Mouse (Mus musculus) kidney, embryonic 14.5 days (tissue): Measurements from ENCODE around the gene Cenpm. TPM values are rescaled to one million over a fixed set of nuclear protein-coding genes. Genes with fewer than 3 reads are reported as not detected.
A peak's percentile ranks its signal among the peaks of the same experiment; 100 is the strongest.

Experiments
- ATAC-seq: fragments of 200-750 bp; cut with Nextera tagmentation; 2 replicates; pipeline ENCODE4 v1.8.0; 2017; ENCODE audit warnings: moderate number of reproducible peaks, mild to moderate bottlenecking, moderate TSS enrichment, moderate library complexity; ENCODE audit not compliant: low FRiP score, low TSS enrichment
- H3K27ac ChIP-seq: fragments of 300-500 bp; sonication (generic); 2 replicates; pipeline ENCODE4 v1.5.1; 2014; ENCODE audit warnings: low read depth, mild to moderate bottlenecking, low read length, moderate library complexity, mixed read lengths
- H3K27me3 ChIP-seq: fragments of 300-500 bp; sonication (generic); 2 replicates; pipeline ENCODE4 v1.6.1; 2014; ENCODE audit warnings: mild to moderate bottlenecking, low read length; ENCODE audit not compliant: control insufficient read depth, insufficient read depth
- H3K36me3 ChIP-seq: fragments of 300-500 bp; sonication (generic); 2 replicates; pipeline ENCODE4 v1.6.1; 2014; ENCODE audit warnings: low read length, mixed read lengths; ENCODE audit not compliant: control insufficient read depth, insufficient read depth
- H3K4me1 ChIP-seq: fragments of 300-500 bp; sonication (generic); 2 replicates; pipeline ENCODE4 v1.6.1; 2014; ENCODE audit warnings: low read length, mixed read lengths; ENCODE audit not compliant: control insufficient read depth, insufficient read depth
- H3K4me2 ChIP-seq: fragments of 300-500 bp; sonication (generic); replicated peaks from 2 replicates; pipeline ENCODE4 v1.6.1; 2014; ENCODE audit warnings: low read depth, mild to moderate bottlenecking, low read length
- H3K4me3 ChIP-seq: fragments of 300-500 bp; sonication (generic); 2 replicates; pipeline ENCODE4 v1.5.1; 2014; ENCODE audit warnings: mild to moderate bottlenecking, low read length
- H3K9ac ChIP-seq: fragments of 300-500 bp; sonication (generic); 2 replicates; pipeline ENCODE4 v1.6.1; 2014; ENCODE audit warnings: low read depth, mild to moderate bottlenecking, low read length, moderate library complexity
- H3K9me3 ChIP-seq: fragments of 300-500 bp; sonication (generic); 2 replicates; pipeline ENCODE4 v1.6.1; 2016; ENCODE audit warnings: low read length; ENCODE audit not compliant: control insufficient read depth
- WGBS: fragments of 180-500 bp; shearing (Covaris S2); extraction: QIAGEN DNeasy Blood & Tissue Kit; methylation state at CpG from one replicate; pipeline ENCODE4 v1.1.7; 2014; 5-methylcytosine and 5-hydroxymethylcytosine counted together
- polyA plus RNA-seq: library from polyadenylated mRNA; unstranded; fragments of >200 nt; fragmentation: Nextera tagmentation; extraction: Ambion mirVana; gene quantifications from 2 replicates; pipeline ENCODE4 v1.2.1, GENCODE M21; 2014

The Cenpm gene
- 83.3 and 116 TPM in 2 replicates for polyA plus RNA-seq

- Histone ChIP-seq H3K4me3 (peak within 1 kb of the TSS; percentile 58), H3K4me2 (peak within 1 kb of the TSS; percentile 94), H3K36me3 (no peaks in the 10 kb centered on the region), H3K27me3 (no peaks in the 10 kb centered on the region), H3K4me1 (peaks cover 13% of the 10 kb centered on the region; the same call in 1 of the 2 replicates), H3K9ac (peak within 1 kb of the TSS; percentile 75), H3K27ac (peak within 1 kb of the TSS; percentile 53; the same call in 1 of the 2 replicates), H3K9me3 (no peaks in the 10 kb centered on the region)
- under 1% methylated on average over 64 of the region's 65 CpGs for WGBS
- peak; percentile 97 for ATAC-seq
Measured at GRCm38 (mm10) chr15:82244115-82244804, at the start of gene Cenpm. Cenpm (minus strand) TSS chr15:82244748.

DNA sequence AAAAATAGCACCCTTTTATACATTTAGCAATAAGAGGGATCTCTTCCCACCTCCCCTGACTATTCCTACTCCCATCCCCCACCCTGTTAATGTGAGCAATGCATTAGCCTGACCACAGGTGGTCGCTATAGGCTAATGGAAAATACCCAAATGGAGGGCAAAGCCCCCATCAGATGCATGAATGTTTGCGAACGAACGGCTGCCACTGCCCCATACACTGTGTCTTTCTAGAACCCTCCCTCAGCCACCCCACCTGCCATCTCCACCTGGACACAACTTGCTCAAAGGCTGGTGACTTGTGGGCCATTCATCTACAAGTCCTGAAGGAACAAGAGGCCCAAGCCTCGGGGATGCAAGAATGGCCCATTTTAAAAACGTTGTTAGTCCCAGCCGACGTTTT lies 49.5 kb upstream of the Cenpm start:
- Histone ChIP-seq H3K4me3 (no peak overlapping the region), H3K9me3 (no peaks in the 10 kb centered on the region), H3K27ac (no peak overlapping the region), H3K36me3 (no peaks in the 10 kb centered on the region; the same call in 1 of the 2 replicates), H3K4me2 (no peak overlapping the region), H3K9ac (no peak overlapping the region), H3K4me1 (peaks cover 11% of the 10 kb centered on the region), H3K27me3 (no peaks in the 10 kb centered on the region)
- ATAC-seq: no peak
- WGBS: 59% methylated on average over 8 of the region's 8 CpGs

GRCm38 (mm10) chr15:82293271-82293711 lies 48.7 kb upstream of the Cenpm start:
- Histone ChIP-seq H3K36me3 (peaks cover 4% of the 10 kb centered on the region; the same call in 1 of the 2 replicates), H3K4me2 (peak overlapping the region; percentile 27), H3K4me1 (peaks cover 11% of the 10 kb centered on the region), H3K27ac (no peak overlapping the region), H3K9me3 (no peaks in the 10 kb centered on the region), H3K27me3 (no peaks in the 10 kb centered on the region), H3K9ac (no peak overlapping the region), H3K4me3 (no peak overlapping the region; the same call in 1 of the 2 replicates)
- ATAC-seq: peak; percentile 84
- 5% methylated on average over 7 of the region's 7 CpGs for WGBS

DNA sequence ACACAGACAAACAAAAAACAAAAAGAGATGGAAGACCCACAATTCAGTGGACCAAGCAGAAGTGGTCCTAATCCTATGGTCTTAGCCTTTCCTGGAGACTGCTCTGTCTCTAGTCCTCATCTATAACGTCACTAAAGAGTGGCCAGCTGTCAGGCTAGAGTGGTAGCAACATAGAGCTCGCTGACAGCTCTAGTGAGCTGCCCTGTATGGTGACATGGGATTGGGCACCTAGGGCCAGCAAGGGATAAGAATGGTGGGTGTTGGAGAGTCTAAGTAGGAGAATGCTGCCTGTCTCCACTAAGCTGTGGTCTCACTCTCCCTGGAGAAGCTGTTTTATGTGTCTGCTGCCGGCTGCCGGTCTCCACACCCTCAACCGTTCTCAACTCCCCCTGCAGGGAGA lies 48.3 kb upstream of the Cenpm start:
- H3K9ac ChIP-seq: no peak overlapping the region
- H3K4me1 ChIP-seq: peaks cover 11% of the 10 kb centered on the region
- no peaks in the 10 kb centered on the region for H3K9me3 ChIP-seq
- H3K4me3 ChIP-seq: no peak overlapping the region
- 0 out of 2 replicates have a peak, but pooled peaks have one; percentile 10 for ATAC-seq
- H3K27ac ChIP-seq: no peak overlapping the region
- H3K36me3 ChIP-seq: peaks cover 4% of the 10 kb centered on the region; the same call in 1 of the 2 replicates
- H3K27me3 ChIP-seq: no peaks in the 10 kb centered on the region
- H3K4me2 ChIP-seq: peak overlapping the region; percentile 27; the same call in 1 of the 2 replicates
- 13% methylated on average over 5 of the region's 5 CpGs for WGBS

- Histone ChIP-seq H3K4me3 (no peak overlapping the region), H3K9ac (no peak overlapping the region), H3K9me3 (no peaks in the 10 kb centered on the region), H3K4me2 (no peak overlapping the region), H3K4me1 (peaks cover 11% of the 10 kb centered on the region), H3K36me3 (peaks cover 4% of the 10 kb centered on the region; the same call in 1 of the 2 replicates), H3K27me3 (no peaks in the 10 kb centered on the region), H3K27ac (no peak overlapping the region)
- 76% methylated on average over 7 of the region's 7 CpGs for WGBS
- ATAC-seq: no peak
Measured at GRCm38 (mm10) chr15:82290252-82290651, 45.7 kb upstream of the Cenpm start.

GRCm38 (mm10) chr15:82286157-82286556 lies 41.6 kb upstream of the Cenpm start:
- no peaks in the 10 kb centered on the region for H3K4me1 ChIP-seq
- ATAC-seq: no peak
- H3K9me3 ChIP-seq: no peaks in the 10 kb centered on the region
- no peak overlapping the region for H3K4me3 ChIP-seq
- WGBS: 64% methylated on average over 12 of the region's 12 CpGs
- H3K27ac ChIP-seq: no peak overlapping the region
- no peak overlapping the region for H3K9ac ChIP-seq
- no peak overlapping the region for H3K4me2 ChIP-seq
- no peaks in the 10 kb centered on the region for H3K27me3 ChIP-seq
- H3K36me3 ChIP-seq: peaks cover 10% of the 10 kb centered on the region; the same call in 1 of the 2 replicates

DNA sequence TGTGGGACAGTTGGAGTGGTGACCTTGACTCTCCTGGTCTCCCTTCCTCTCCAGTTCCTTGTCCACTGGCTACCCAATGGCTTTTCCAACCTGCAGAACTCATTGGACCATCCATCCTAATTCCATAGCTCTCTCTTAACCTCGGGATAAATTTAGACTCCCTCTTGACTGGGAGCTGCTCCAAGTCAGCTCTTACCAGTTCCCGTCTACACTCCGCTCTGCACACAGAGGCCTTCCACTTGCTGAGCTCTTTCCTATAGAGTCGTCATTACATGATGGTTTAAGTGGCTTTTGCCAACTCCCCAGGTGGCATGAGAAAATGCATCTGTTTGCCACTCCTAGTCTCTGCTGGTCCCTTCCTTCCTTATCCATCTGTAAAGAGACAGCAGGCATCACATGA lies 36.1 kb upstream of the Cenpm start:
- H3K9me3 ChIP-seq: no peaks in the 10 kb centered on the region
- peaks cover 4% of the 10 kb centered on the region; the same call in 1 of the 2 replicates for H3K27me3 ChIP-seq
- no peak overlapping the region for H3K27ac ChIP-seq
- no peak for ATAC-seq
- peaks cover 5% of the 10 kb centered on the region; the same call in 1 of the 2 replicates for H3K4me1 ChIP-seq
- H3K9ac ChIP-seq: no peak overlapping the region
- H3K36me3 ChIP-seq: peaks cover 6% of the 10 kb centered on the region; the same call in 1 of the 2 replicates
- 91% methylated on average over 4 of the region's 4 CpGs for WGBS
- no peak overlapping the region for H3K4me2 ChIP-seq
- H3K4me3 ChIP-seq: no peak overlapping the region

DNA sequence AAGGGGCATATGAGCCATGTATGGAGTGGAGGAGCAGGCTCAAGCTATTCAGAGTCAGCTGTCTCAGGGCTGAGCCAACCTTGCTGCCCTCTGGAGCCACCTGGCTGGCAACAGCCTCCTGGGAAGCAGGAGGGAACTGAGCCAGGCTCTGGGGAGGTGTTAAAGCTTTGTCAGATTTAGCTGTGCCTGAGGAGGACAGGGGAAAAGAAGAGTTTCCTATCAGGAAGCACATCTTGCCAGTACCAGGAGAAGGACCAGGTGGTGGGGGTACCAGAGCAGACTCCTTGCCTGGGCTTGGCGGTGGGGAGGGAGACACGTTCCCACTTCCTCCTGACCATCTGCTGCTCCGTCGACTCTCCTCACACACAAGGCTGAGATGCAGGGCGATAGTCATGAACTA lies 33.0 kb upstream of the Cenpm start:
- Histone ChIP-seq H3K36me3 (no peaks in the 10 kb centered on the region; the same call in 1 of the 2 replicates), H3K27me3 (peaks cover 19% of the 10 kb centered on the region), H3K9me3 (no peaks in the 10 kb centered on the region), H3K4me1 (peaks cover 9% of the 10 kb centered on the region; the same call in 1 of the 2 replicates), H3K27ac (no peak overlapping the region), H3K4me3 (no peak overlapping the region), H3K4me2 (no peak overlapping the region), H3K9ac (no peak overlapping the region)
- 69% methylated on average over 5 of the region's 5 CpGs for WGBS
- no peak for ATAC-seq
